Mouse (Mus musculus): ENCODE results near the gene Dscaml1.

- TF ChIP-seq CTCF (IDR thresholded peaks at IDR 0.05; ENCODE audit: control insufficient read depth, insufficient read depth, low read length) (no peak), POLR2A (IDR thresholded peaks at IDR 0.05; ENCODE audit: borderline replicate concordance, control insufficient read depth, low read depth, low read length) (no peak)
Measured at GRCm38 (mm10) chr9:45694256-45694655, 267.8 kb downstream of the Dscaml1 start.
